Mouse (Mus musculus) urinary bladder, postnatal 36 days (tissue): ENCODE measurements around the gene Efhb.

Source experiments
- DNase-seq, 2 experiments: peaks; one replicate each; pipeline ENCODE4 v3.0.0; 2022; ENCODE audit warnings: low spot score in 2 of 2, mixed read lengths in 1 of 2

Efhb gene

GRCm38 (mm10) chr17:53462603-53463495 is at the start of gene Efhb:
Gene Efhb, minus strand, starts transcription at chr17:53463321.
- peak; percentile 84 to 90 for DNase-seq

- DNase-seq, result peak in 1 of 2 experiments; percentile 7
These were observed 49.3 kb upstream of the Efhb start for GRCm38 (mm10) chr17:53512311-53512951.

GRCm38 (mm10) chr17:53502966-53503365 is 39.8 kb upstream of the Efhb start:
- no peak for DNase-seq

- no peak for DNase-seq
These were observed 25.9 kb upstream of the Efhb start for GRCm38 (mm10) chr17:53489007-53489378.

- DNase-seq, result no peak
These were observed 25.3 kb upstream of the Efhb start for GRCm38 (mm10) chr17:53488291-53489006.

GRCm38 (mm10) chr17:53480433-53480832 is 17.3 kb upstream of the Efhb start:
- no peak for DNase-seq

- peak; percentile 48 to 51 for DNase-seq
These were observed 16.5 kb upstream of the Efhb start for GRCm38 (mm10) chr17:53479604-53480041.

GRCm38 (mm10) chr17:53478858-53479603 is 15.9 kb upstream of the Efhb start, which contains the start of gene Rab5a:
Gene Rab5a, plus strand, starts transcription at chr17:53479234.
- peak; percentile 99 for DNase-seq

- DNase-seq, result no peak
These were observed 15.1 kb upstream of the Efhb start for GRCm38 (mm10) chr17:53478066-53478857.

GRCm38 (mm10) chr17:53468697-53469096 is 5.6 kb upstream of the Efhb start:
- no peak for DNase-seq

- DNase-seq, result no peak
These were observed 2.4 kb upstream of the Efhb start for GRCm38 (mm10) chr17:53465569-53465968.

GRCm38 (mm10) chr17:53463496-53463840 is 347 bp upstream of the Efhb start:
- no peak for DNase-seq

GRCm38 (mm10) chr17:53456742-53457141 is 6.4 kb downstream of the Efhb start:
- no peak for DNase-seq

GRCm38 (mm10) chr17:53456152-53456551 is 7.0 kb downstream of the Efhb start:
- no peak for DNase-seq

- DNase-seq, result peak; percentile 22 to 25
These were observed 60.3 kb downstream of the Efhb start for GRCm38 (mm10) chr17:53402689-53403306.

- no peak for DNase-seq
These were observed 69.9 kb downstream of the Efhb start for GRCm38 (mm10) chr17:53393201-53393600.

- DNase-seq, result no peak
These were observed 73.6 kb downstream of the Efhb start for GRCm38 (mm10) chr17:53389507-53389906.

- DNase-seq, result no peak
These were observed 75.3 kb downstream of the Efhb start for GRCm38 (mm10) chr17:53387581-53388473.

- no peak for DNase-seq
These were observed 76.3 kb downstream of the Efhb start for GRCm38 (mm10) chr17:53386863-53387262.
